Mouse (Mus musculus) myocyte (in vitro differentiated cells): ENCODE measurements around the gene Kri1. TPM values are rescaled to one million over a fixed set of nuclear protein-coding genes. Genes with fewer than 3 reads are reported as not detected.

Source experiments
- H3K27me3 ChIP-seq: one replicate; pipeline ENCODE4 v1.6.1; 2011; ENCODE audit not compliant: control insufficient read depth, insufficient read depth, insufficient read length
- H3K36me3 ChIP-seq: one replicate; pipeline ENCODE4 v1.6.1; 2011; ENCODE audit not compliant: control insufficient read depth, insufficient read depth
- H3K4me2 ChIP-seq: one replicate; pipeline ENCODE4 v1.6.1; 2011; ENCODE audit warnings: low read depth, control low read depth
- H3K4me3 ChIP-seq: one replicate; pipeline ENCODE4 v1.5.1; 2011; ENCODE audit warnings: mild to moderate bottlenecking, control low read depth, moderate library complexity
- H3K79me2 ChIP-seq: one replicate; pipeline ENCODE4 v1.6.1; 2011; ENCODE audit not compliant: control insufficient read depth, insufficient read depth
- H3ac ChIP-seq: one replicate; pipeline ENCODE4 v1.6.1; 2011; ENCODE audit not compliant: control insufficient read depth, insufficient read length
- CEBPB ChIP-seq: IDR thresholded peaks from 2 replicates; pipeline ENCODE4 v1.6.1; 2011; ENCODE audit warnings: mild to moderate bottlenecking, moderate library complexity; ENCODE audit not compliant: poor library complexity, insufficient read depth, severe bottlenecking
- E2F4 ChIP-seq: IDR thresholded peaks from one replicate; pipeline ENCODE4 v1.6.1; 2011; ENCODE audit warnings: mild to moderate bottlenecking, control low read depth, moderate library complexity; ENCODE audit not compliant: insufficient read depth
- MAX ChIP-seq: IDR thresholded peaks from one replicate; pipeline ENCODE4 v1.6.1; 2011; ENCODE audit warnings: low read depth, mild to moderate bottlenecking, control low read depth
- MYOD1 ChIP-seq, 3 experiments: IDR thresholded peaks; one replicate each; pipeline ENCODE4 v1.6.1; 2011; ENCODE audit warnings: control low read depth in 2 of 3, low read depth in 2 of 3, mild to moderate bottlenecking in 2 of 3, moderate library complexity in 1 of 3; ENCODE audit not compliant: insufficient read length in 2 of 3, control insufficient read depth in 1 of 3
- MYOG ChIP-seq, 3 experiments: IDR thresholded peaks; one replicate each; pipeline ENCODE4 v1.6.1; 2011; ENCODE audit warnings: control low read depth in 2 of 3, low read depth in 2 of 3, mild to moderate bottlenecking in 2 of 3; ENCODE audit not compliant: insufficient read length in 2 of 3, control insufficient read depth in 1 of 3, insufficient read depth in 1 of 3
- POLR2A ChIP-seq: IDR thresholded peaks from one replicate; pipeline ENCODE4 v1.6.1; 2011; ENCODE audit warnings: low read depth, mild to moderate bottlenecking, control low read depth, moderate library complexity; ENCODE audit not compliant: insufficient read length
- POLR2AphosphoS2 ChIP-seq: IDR thresholded peaks from one replicate; pipeline ENCODE4 v1.6.1; 2011; ENCODE audit warnings: low read depth, control low read depth; ENCODE audit not compliant: insufficient read length
- REST ChIP-seq: IDR thresholded peaks from one replicate; pipeline ENCODE4 v1.6.1; 2011; ENCODE audit warnings: mild to moderate bottlenecking, control low read depth, moderate library complexity; ENCODE audit not compliant: insufficient read depth, insufficient read length
- SRF ChIP-seq: IDR thresholded peaks from one replicate; pipeline ENCODE4 v1.6.1; 2011; ENCODE audit warnings: low read depth; ENCODE audit not compliant: control insufficient read depth, insufficient read length
- TCF12 ChIP-seq: IDR thresholded peaks from one replicate; pipeline ENCODE4 v1.6.1; 2011; ENCODE audit warnings: mild to moderate bottlenecking, control low read depth; ENCODE audit not compliant: poor library complexity, insufficient read depth, severe bottlenecking
- TCF3 ChIP-seq: IDR thresholded peaks from one replicate; pipeline ENCODE4 v1.6.1; 2011; ENCODE audit warnings: low read depth, control low read depth; ENCODE audit not compliant: insufficient read length
- USF1 ChIP-seq: IDR thresholded peaks from one replicate; pipeline ENCODE4 v1.6.1; 2011; ENCODE audit warnings: low read depth, mild to moderate bottlenecking, control low read depth, moderate library complexity
- polyA plus RNA-seq: library from polyadenylated mRNA; unstranded; fragments of >200 nt; fragmentation: generic; extraction: Trizol; gene quantifications from one replicate; pipeline ENCODE4 v1.2.1, GENCODE M21; 2012; ENCODE audit warnings: missing spikeins

Gene Kri1
- polyA plus RNA-seq, 1 experiment = 31.4 TPM

GRCm38 (mm10) chr9:21276307-21276706 lies 11.5 kb downstream of the Kri1 start:
- peaks cover 38% of the 10 kb centered on the region for H3K36me3 ChIP-seq
- no peak overlapping the region for H3K4me3 ChIP-seq
- no peak overlapping the region for H3K4me2 ChIP-seq
- no peaks in the 10 kb centered on the region for H3K79me2 ChIP-seq
- TF ChIP-seq MYOG (IDR thresholded peaks at IDR 0.05; ENCODE audit: control insufficient read depth in 1 of 3, insufficient read depth in 1 of 3, insufficient read length in 2 of 3, low read depth in 2 of 3) = no peak
- TF ChIP-seq MAX = no peak
- TF ChIP-seq TCF12 = no peak
- no peak for TF ChIP-seq E2F4
- no peak for TF ChIP-seq REST
- no peak for TF ChIP-seq CEBPB
- no peak for TF ChIP-seq MYOD1 (IDR thresholded peaks at IDR 0.05; ENCODE audit: control insufficient read depth in 1 of 3, insufficient read length in 2 of 3, low read depth in 2 of 3)
- TF ChIP-seq TCF3 = no peak
- TF ChIP-seq USF1 = no peak
- TF ChIP-seq POLR2A = no peak
- TF ChIP-seq POLR2AphosphoS2 = no peak
- TF ChIP-seq SRF = no peak
- H3ac ChIP-seq = no peak overlapping the region
- no peaks in the 10 kb centered on the region for H3K27me3 ChIP-seq

GRCm38 (mm10) chr9:21275727-21276126 lies 12.0 kb downstream of the Kri1 start:
- no peaks in the 10 kb centered on the region for H3K79me2 ChIP-seq
- TF ChIP-seq USF1 = no peak
- TF ChIP-seq MYOG (IDR thresholded peaks at IDR 0.05; ENCODE audit: control insufficient read depth in 1 of 3, insufficient read depth in 1 of 3, insufficient read length in 2 of 3, low read depth in 2 of 3) = no peak
- no peak for TF ChIP-seq E2F4
- no peak for TF ChIP-seq CEBPB
- no peak for TF ChIP-seq TCF12
- TF ChIP-seq MAX = no peak
- no peak for TF ChIP-seq REST
- TF ChIP-seq TCF3 = no peak
- TF ChIP-seq SRF = no peak
- TF ChIP-seq POLR2AphosphoS2 = no peak
- TF ChIP-seq POLR2A = no peak
- no peak for TF ChIP-seq MYOD1 (IDR thresholded peaks at IDR 0.05; ENCODE audit: control insufficient read depth in 1 of 3, insufficient read length in 2 of 3, low read depth in 2 of 3)

GRCm38 (mm10) chr9:21275013-21275710 lies 12.6 kb downstream of the Kri1 start:
- no peak overlapping the region for H3K4me2 ChIP-seq
- H3K36me3 ChIP-seq = peaks cover 34% of the 10 kb centered on the region
- TF ChIP-seq MYOD1 (IDR thresholded peaks at IDR 0.05; ENCODE audit: control insufficient read depth in 1 of 3, insufficient read length in 2 of 3, low read depth in 2 of 3) (no peak), POLR2AphosphoS2 (peak; percentile 71), MAX (no peak)
- no peaks in the 10 kb centered on the region for H3K79me2 ChIP-seq
- H3ac ChIP-seq = no peak overlapping the region
- no peaks in the 10 kb centered on the region for H3K27me3 ChIP-seq
- no peak overlapping the region for H3K4me3 ChIP-seq

More at GRCm38 (mm10) chr9:21275727-21276126, 12.0 kb downstream of the Kri1 start:
- H3K4me2 ChIP-seq = no peak overlapping the region
- no peak overlapping the region for H3ac ChIP-seq
- H3K36me3 ChIP-seq = peaks cover 35% of the 10 kb centered on the region
- H3K27me3 ChIP-seq = no peaks in the 10 kb centered on the region
- H3K4me3 ChIP-seq = no peak overlapping the region

GRCm38 (mm10) chr9:21274336-21274735 lies 13.4 kb downstream of the Kri1 start:
- Histone ChIP-seq H3K4me3 (no peak overlapping the region), H3ac (no peak overlapping the region), H3K36me3 (peaks cover 27% of the 10 kb centered on the region), H3K4me2 (no peak overlapping the region), H3K79me2 (no peaks in the 10 kb centered on the region), H3K27me3 (no peaks in the 10 kb centered on the region)
- no peak for TF ChIP-seq MYOD1 (IDR thresholded peaks at IDR 0.05; ENCODE audit: control insufficient read depth in 1 of 3, insufficient read length in 2 of 3, low read depth in 2 of 3)
- TF ChIP-seq TCF12 = no peak
- TF ChIP-seq SRF = no peak
- no peak for TF ChIP-seq REST
- no peak for TF ChIP-seq POLR2A
- no peak for TF ChIP-seq TCF3
- no peak for TF ChIP-seq CEBPB
- TF ChIP-seq E2F4 = no peak
- no peak for TF ChIP-seq MYOG (IDR thresholded peaks at IDR 0.05; ENCODE audit: control insufficient read depth in 1 of 3, insufficient read depth in 1 of 3, insufficient read length in 2 of 3, low read depth in 2 of 3)
- no peak for TF ChIP-seq POLR2AphosphoS2
- no peak for TF ChIP-seq MAX
- no peak for TF ChIP-seq USF1
